Mouse (Mus musculus): ENCODE results near the gene 4930572O03Rik. TPM values are rescaled to one million over a fixed set of nuclear protein-coding genes. Genes with fewer than 3 reads are reported as not detected.
"Not testable (repeated sequence)": the region's sequence is repeated elsewhere in the genome, so short reads cannot be mapped to it uniquely, and the experiment has no call there.

4930572O03Rik gene
- polyA plus RNA-seq, 1 experiment from 2014 or later, result not detected

GRCm38 (mm10) chr5:15602424-15602947 lies 54.4 kb downstream of the 4930572O03Rik start:
- H3K36me3 ChIP-seq (ENCODE audit: control insufficient read depth, insufficient read depth, low read length); H3K4me2 ChIP-seq (ENCODE audit: low read length); H3K4me3 ChIP-seq (ENCODE audit: low read depth, low read length); H3K4me1 ChIP-seq (ENCODE audit: control insufficient read depth, insufficient read depth, low read length); H3K9ac ChIP-seq (ENCODE audit: low read depth, low read length); H3K27ac ChIP-seq (ENCODE audit: low read length); H3K27me3 ChIP-seq (ENCODE audit: control insufficient read depth, insufficient read depth, low read depth, low read length); ATAC-seq: not testable (repeated sequence)
- peaks cover 23% of the 10 kb centered on the region for H3K9me3 ChIP-seq (replicated peaks; ENCODE audit: control insufficient read depth, low read length, poor library complexity, severe bottlenecking)
- 62% methylated on average over 3 of the region's 3 CpGs for WGBS

Other genes starting within 250 kb of the 4930572O03Rik start
- not detected in 2 replicates for gene Gm21149, start 180.5 kb downstream of the 4930572O03Rik start, polyA plus RNA-seq (2015; fragmentation: Nextera tagmentation; extraction: Ambion mirVana)
- not detected in 2 replicates for gene Gm21190, start 127.8 kb downstream of the 4930572O03Rik start, polyA plus RNA-seq (2015; fragmentation: Nextera tagmentation; extraction: Ambion mirVana)
- not detected in 2 replicates for gene Gm21083, start 79.7 kb downstream of the 4930572O03Rik start, polyA plus RNA-seq (2015; fragmentation: Nextera tagmentation; extraction: Ambion mirVana)
- gene Speer4d, start 38.0 kb downstream of the 4930572O03Rik start, polyA plus RNA-seq (2015; fragmentation: Nextera tagmentation; extraction: Ambion mirVana), result not detected in 2 replicates
- not detected in 2 replicates for gene Speer4c, start 57.2 kb upstream of the 4930572O03Rik start, polyA plus RNA-seq (2015; fragmentation: Nextera tagmentation; extraction: Ambion mirVana)